Mouse (Mus musculus) neural tube, embryonic 11.5 days (tissue): ENCODE measurements around the gene Fam3c. TPM values are rescaled to one million over a fixed set of nuclear protein-coding genes. Genes with fewer than 3 reads are reported as not detected.
"Not testable (repeated sequence)": the region's sequence is repeated elsewhere in the genome, so short reads cannot be mapped to it uniquely, and the experiment has no call there.

Experiments
- ATAC-seq: fragments of 200-750 bp; cut with Nextera tagmentation; 2 replicates; pipeline ENCODE4 v1.8.0; 2017; ENCODE audit warnings: moderate number of reproducible peaks, mild to moderate bottlenecking, moderate TSS enrichment, moderate library complexity; ENCODE audit not compliant: insufficient read depth, low FRiP score, low TSS enrichment
- DNase-seq: peaks from one replicate; pipeline ENCODE4 v3.0.0-alpha.2; 2015; ENCODE audit warnings: low spot score
- H3K27ac ChIP-seq: fragments of 300-500 bp; sonication (generic); 2 replicates; pipeline ENCODE4 v1.5.1; 2014; ENCODE audit warnings: low read depth, mild to moderate bottlenecking, low read length
- H3K27me3 ChIP-seq: fragments of 300-500 bp; sonication (generic); 2 replicates; pipeline ENCODE4 v1.6.1; 2014; ENCODE audit warnings: mild to moderate bottlenecking, low read length, mixed read lengths; ENCODE audit not compliant: control insufficient read depth, insufficient read depth
- H3K36me3 ChIP-seq: fragments of 300-500 bp; sonication (generic); 2 replicates; pipeline ENCODE4 v1.6.1; 2014; ENCODE audit warnings: mild to moderate bottlenecking, low read length, moderate library complexity, mixed read lengths; ENCODE audit not compliant: control insufficient read depth, insufficient read depth
- H3K4me1 ChIP-seq: fragments of 300-500 bp; sonication (generic); 2 replicates; pipeline ENCODE4 v1.6.1; 2014; ENCODE audit warnings: low read length, mixed read lengths; ENCODE audit not compliant: control insufficient read depth, insufficient read depth
- H3K4me2 ChIP-seq: fragments of 300-500 bp; sonication (generic); 2 replicates; pipeline ENCODE4 v1.6.1; 2014; ENCODE audit warnings: low read depth, mild to moderate bottlenecking, moderate library complexity
- H3K4me3 ChIP-seq: fragments of 300-500 bp; sonication (generic); 2 replicates; pipeline ENCODE4 v1.5.1; 2014; ENCODE audit warnings: low read depth, low read length
- H3K9ac ChIP-seq: fragments of 300-500 bp; sonication (generic); 2 replicates; pipeline ENCODE4 v1.6.1; 2014; ENCODE audit warnings: mild to moderate bottlenecking, low read length
- H3K9me3 ChIP-seq: fragments of 300-500 bp; sonication (generic); 2 replicates; pipeline ENCODE4 v1.6.1; 2016; ENCODE audit warnings: low read length; ENCODE audit not compliant: control insufficient read depth
- WGBS: fragments of 180-500 bp; shearing (Covaris S2); extraction: QIAGEN DNeasy Blood & Tissue Kit; methylation state at CpG from one replicate; pipeline ENCODE4 v1.1.7; 2014; 5-methylcytosine and 5-hydroxymethylcytosine counted together
- polyA plus RNA-seq: library from polyadenylated mRNA; unstranded; fragments of >200 nt; fragmentation: Nextera tagmentation; extraction: Ambion mirVana; gene quantifications from 2 replicates; pipeline ENCODE4 v1.2.1, GENCODE M21; 2014

Gene Fam3c
- polyA plus RNA-seq, 1 experiment from 2014 or later: 33.4 TPM

DNA sequence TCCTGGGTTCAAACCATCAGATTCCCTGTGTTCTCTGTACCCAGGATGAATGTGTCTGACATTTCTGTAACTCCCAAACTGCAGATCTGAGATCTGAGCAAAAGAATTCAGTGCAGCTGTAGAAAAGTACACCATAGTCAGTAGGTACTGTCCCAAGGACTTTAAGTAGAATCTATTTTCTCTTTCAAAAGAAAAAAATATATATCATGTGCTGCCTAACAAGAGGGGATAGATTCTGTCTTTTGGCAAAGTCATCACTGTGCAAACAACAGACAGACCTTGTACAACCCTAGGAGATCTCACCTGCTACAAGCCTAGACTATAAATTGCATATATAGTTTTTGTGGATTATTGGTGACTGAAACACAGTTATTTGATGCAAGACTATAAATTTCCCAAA lies 87.4 kb downstream of the Fam3c start:
- no peak overlapping the region for H3K9ac ChIP-seq
- no peaks in the 10 kb centered on the region for H3K36me3 ChIP-seq
- no peak overlapping the region for H3K4me2 ChIP-seq
- ATAC-seq: no peak
- no peaks in the 10 kb centered on the region for H3K9me3 ChIP-seq
- no peaks in the 10 kb centered on the region for H3K27me3 ChIP-seq
- H3K4me1 ChIP-seq: no peaks in the 10 kb centered on the region
- H3K27ac ChIP-seq: no peak overlapping the region
- DNase-seq: no peak
- no peak overlapping the region for H3K4me3 ChIP-seq

DNA sequence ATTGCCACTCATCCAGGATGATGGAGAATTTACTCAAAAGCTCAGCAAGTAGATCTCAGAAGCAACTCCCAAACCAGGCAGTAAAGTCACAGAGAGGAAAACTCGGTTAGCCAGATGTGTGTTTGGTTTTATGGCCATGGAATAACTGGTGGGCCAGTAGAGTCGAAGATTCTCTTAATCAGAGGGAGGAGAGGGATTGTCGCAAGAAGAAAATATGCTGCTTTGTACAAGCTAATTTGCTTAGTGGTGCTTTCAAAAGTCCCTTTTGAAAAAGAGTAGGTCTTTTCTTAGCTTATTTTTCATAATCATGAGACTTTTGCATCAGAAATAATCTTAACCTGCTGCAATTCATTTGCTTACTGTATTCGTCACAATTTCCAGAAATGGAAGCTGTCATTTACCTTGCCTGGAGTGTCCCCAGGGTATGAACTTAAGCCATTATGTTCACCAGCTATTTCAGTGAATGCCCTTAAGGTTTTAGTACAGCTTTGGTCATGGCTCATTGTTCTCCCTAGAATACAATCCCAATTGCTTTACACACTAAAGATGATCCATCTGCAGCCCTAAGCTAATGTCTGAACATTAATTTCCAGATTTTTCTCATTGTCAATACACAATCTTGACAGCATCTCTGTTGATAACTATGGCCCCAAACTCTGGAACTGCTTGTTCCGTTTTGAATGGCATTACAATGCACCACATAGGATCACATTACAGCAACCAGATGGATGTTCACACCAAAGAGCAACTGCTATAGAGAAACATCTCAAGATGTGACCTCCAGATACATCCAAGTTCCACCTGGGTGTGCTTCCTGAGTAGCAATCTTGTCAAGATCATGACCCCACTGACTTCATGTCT lies 88.0 kb downstream of the Fam3c start:
- Histone ChIP-seq H3K27me3 (no peaks in the 10 kb centered on the region), H3K4me3 (no peak overlapping the region), H3K9me3 (no peaks in the 10 kb centered on the region), H3K9ac (no peak overlapping the region), H3K27ac (no peak overlapping the region), H3K36me3 (no peaks in the 10 kb centered on the region), H3K4me2 (no peak overlapping the region), H3K4me1 (no peaks in the 10 kb centered on the region)
- ATAC-seq: no peak
- no peak for DNase-seq
- 78% methylated on average over 5 of the region's 5 CpGs for WGBS

DNA sequence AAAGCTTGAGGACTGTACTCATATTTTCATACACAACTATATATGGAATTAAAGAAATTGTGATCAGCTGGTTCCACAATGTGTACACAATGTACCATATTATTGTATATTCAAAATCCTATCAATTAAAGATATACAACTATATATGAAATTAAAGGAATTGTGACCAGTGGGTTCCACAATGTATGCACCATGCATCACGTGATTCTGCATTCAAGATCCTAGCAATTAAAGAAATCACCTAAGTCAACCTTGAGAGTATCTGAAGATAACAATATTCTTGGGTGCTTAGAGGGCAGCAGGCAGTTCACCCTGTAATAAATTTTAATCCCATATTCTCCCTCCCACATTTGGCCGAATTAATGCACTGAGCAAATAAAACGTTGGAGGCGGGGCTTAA lies 90.0 kb downstream of the Fam3c start:
- WGBS: 85% methylated on average over 4 of the region's 4 CpGs
- H3K9ac ChIP-seq: no peak overlapping the region
- no peak overlapping the region for H3K4me3 ChIP-seq
- H3K27ac ChIP-seq: no peak overlapping the region
- no peaks in the 10 kb centered on the region for H3K4me1 ChIP-seq
- no peaks in the 10 kb centered on the region for H3K27me3 ChIP-seq
- no peak overlapping the region for H3K4me2 ChIP-seq
- H3K36me3 ChIP-seq: no peaks in the 10 kb centered on the region
- DNase-seq: no peak
- no peaks in the 10 kb centered on the region for H3K9me3 ChIP-seq
- no peak for ATAC-seq

DNA sequence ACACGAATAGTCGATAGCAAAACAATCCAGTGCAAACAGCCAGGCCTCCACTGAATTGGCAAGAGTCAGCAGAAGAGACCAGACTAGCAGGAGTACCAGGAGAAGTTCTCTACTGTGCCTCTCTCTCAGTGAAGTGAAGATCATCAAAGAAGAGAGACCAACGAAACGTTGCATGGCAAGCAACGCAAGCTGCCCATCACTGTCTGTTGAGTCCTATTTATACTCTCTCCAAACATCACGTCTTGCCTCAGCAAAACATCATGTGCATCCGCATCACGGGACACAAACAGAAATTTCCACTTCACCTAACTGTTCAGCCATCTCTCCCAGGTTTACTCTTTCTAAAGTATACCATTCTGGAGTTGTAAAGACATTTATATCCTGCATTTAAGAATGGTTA lies 91.9 kb downstream of the Fam3c start:
- not testable (repeated sequence) for ATAC-seq, H3K9me3 ChIP-seq, DNase-seq, H3K27me3 ChIP-seq, H3K4me3 ChIP-seq, H3K36me3 ChIP-seq, H3K4me1 ChIP-seq, H3K4me2 ChIP-seq, H3K27ac ChIP-seq, H3K9ac ChIP-seq
- 91% methylated on average over 8 of the region's 8 CpGs for WGBS

DNA sequence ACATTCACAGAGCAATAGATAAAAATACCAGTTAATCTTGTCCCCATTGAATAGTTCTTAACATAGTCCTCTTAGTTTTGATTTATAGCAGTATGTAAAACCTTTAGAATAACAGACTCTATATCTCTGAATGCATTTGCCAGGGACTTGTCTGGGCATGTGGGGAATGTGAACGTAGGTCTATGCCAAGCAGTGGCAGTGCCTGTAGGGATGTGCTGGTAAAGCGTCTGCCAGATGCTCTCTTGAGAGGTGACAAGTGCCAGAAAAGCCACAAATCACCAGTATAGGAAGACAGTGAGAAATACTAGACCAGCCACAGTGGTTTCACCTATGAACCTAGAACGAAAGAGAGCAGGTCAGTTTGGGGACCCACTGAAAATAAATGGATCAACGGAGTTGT lies 93.5 kb downstream of the Fam3c start:
- Histone ChIP-seq H3K4me1 (no peaks in the 10 kb centered on the region), H3K36me3 (no peaks in the 10 kb centered on the region), H3K9ac (no peak overlapping the region), H3K4me3 (no peak overlapping the region), H3K27ac (no peak overlapping the region), H3K27me3 (no peaks in the 10 kb centered on the region), H3K4me2 (no peak overlapping the region), H3K9me3 (no peaks in the 10 kb centered on the region)
- WGBS: 54% methylated on average over 4 of the region's 4 CpGs
- DNase-seq (no peak), ATAC-seq (no peak)

DNA sequence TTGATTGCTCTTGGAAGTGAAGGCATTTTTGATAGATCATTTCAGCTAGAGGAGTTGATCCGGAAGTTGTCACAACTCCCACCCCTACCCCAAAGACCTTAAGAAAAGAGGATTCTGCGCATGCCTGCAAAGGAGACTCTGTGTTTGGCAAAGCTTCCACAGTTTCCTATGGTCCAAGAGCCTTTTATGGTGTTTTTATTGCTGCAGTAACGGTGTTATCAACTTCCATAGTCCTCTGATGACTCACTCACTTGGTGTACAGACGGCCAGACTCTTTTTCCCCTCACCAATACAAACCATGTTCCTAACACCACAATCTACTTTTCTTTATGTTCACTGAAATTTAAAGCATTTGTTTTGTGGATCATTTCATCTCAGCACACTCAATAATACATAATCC lies 97.3 kb downstream of the Fam3c start:
- WGBS: 59% methylated on average over 4 of the region's 4 CpGs
- H3K4me3 ChIP-seq: no peak overlapping the region
- H3K9ac ChIP-seq: no peak overlapping the region
- no peaks in the 10 kb centered on the region for H3K27me3 ChIP-seq
- H3K9me3 ChIP-seq: no peaks in the 10 kb centered on the region
- H3K4me2 ChIP-seq: no peak overlapping the region
- no peak overlapping the region for H3K27ac ChIP-seq
- DNase-seq: no peak
- H3K36me3 ChIP-seq: no peaks in the 10 kb centered on the region
- ATAC-seq: no peak
- H3K4me1 ChIP-seq: no peaks in the 10 kb centered on the region

Other genes starting within 250 kb of the Fam3c start
- 2.3 and 3.0 TPM in 2 replicates for gene Wnt16, start 68.0 kb downstream of the Fam3c start, polyA plus RNA-seq